Mouse (Mus musculus) kidney, embryonic 14.5 days (tissue): ENCODE data around the gene Hyal6. TPM values are rescaled to one million over a fixed set of nuclear protein-coding genes. Genes with fewer than 3 reads are reported as not detected.

ENCODE experiments used
- ATAC-seq: fragments of 200-750 bp; cut with Nextera tagmentation; 2 replicates; pipeline ENCODE4 v1.8.0; 2017; ENCODE audit warnings: moderate number of reproducible peaks, mild to moderate bottlenecking, moderate TSS enrichment, moderate library complexity; ENCODE audit not compliant: low FRiP score, low TSS enrichment
- H3K27ac ChIP-seq: fragments of 300-500 bp; sonication (generic); 2 replicates; pipeline ENCODE4 v1.5.1; 2014; ENCODE audit warnings: low read depth, mild to moderate bottlenecking, low read length, moderate library complexity, mixed read lengths
- H3K27me3 ChIP-seq: fragments of 300-500 bp; sonication (generic); 2 replicates; pipeline ENCODE4 v1.6.1; 2014; ENCODE audit warnings: mild to moderate bottlenecking, low read length; ENCODE audit not compliant: control insufficient read depth, insufficient read depth
- H3K36me3 ChIP-seq: fragments of 300-500 bp; sonication (generic); 2 replicates; pipeline ENCODE4 v1.6.1; 2014; ENCODE audit warnings: low read length, mixed read lengths; ENCODE audit not compliant: control insufficient read depth, insufficient read depth
- H3K4me1 ChIP-seq: fragments of 300-500 bp; sonication (generic); 2 replicates; pipeline ENCODE4 v1.6.1; 2014; ENCODE audit warnings: low read length, mixed read lengths; ENCODE audit not compliant: control insufficient read depth, insufficient read depth
- H3K4me2 ChIP-seq: fragments of 300-500 bp; sonication (generic); replicated peaks from 2 replicates; pipeline ENCODE4 v1.6.1; 2014; ENCODE audit warnings: low read depth, mild to moderate bottlenecking, low read length
- H3K4me3 ChIP-seq: fragments of 300-500 bp; sonication (generic); 2 replicates; pipeline ENCODE4 v1.5.1; 2014; ENCODE audit warnings: mild to moderate bottlenecking, low read length
- H3K9ac ChIP-seq: fragments of 300-500 bp; sonication (generic); 2 replicates; pipeline ENCODE4 v1.6.1; 2014; ENCODE audit warnings: low read depth, mild to moderate bottlenecking, low read length, moderate library complexity
- H3K9me3 ChIP-seq: fragments of 300-500 bp; sonication (generic); 2 replicates; pipeline ENCODE4 v1.6.1; 2016; ENCODE audit warnings: low read length; ENCODE audit not compliant: control insufficient read depth
- WGBS: fragments of 180-500 bp; shearing (Covaris S2); extraction: QIAGEN DNeasy Blood & Tissue Kit; methylation state at CpG from one replicate; pipeline ENCODE4 v1.1.7; 2014; 5-methylcytosine and 5-hydroxymethylcytosine counted together
- polyA plus RNA-seq: library from polyadenylated mRNA; unstranded; fragments of >200 nt; fragmentation: Nextera tagmentation; extraction: Ambion mirVana; gene quantifications from 2 replicates; pipeline ENCODE4 v1.2.1, GENCODE M21; 2014

Gene Hyal6
- 0.05 and 0.06 TPM in 2 replicates for polyA plus RNA-seq

GRCm38 (mm10) chr6:24732945-24733344 is at the start of gene Hyal6:
Gene Hyal6 (plus strand): TSS chr6:24733245.
- Histone ChIP-seq H3K4me3 (no peak within 1 kb of the TSS), H3K27ac (no peak within 1 kb of the TSS), H3K4me1 (no peaks in the 10 kb centered on the region), H3K4me2 (no peak within 1 kb of the TSS), H3K36me3 (no peaks in the 10 kb centered on the region), H3K27me3 (no peaks in the 10 kb centered on the region), H3K9ac (no peak within 1 kb of the TSS), H3K9me3 (no peaks in the 10 kb centered on the region)
- no peak for ATAC-seq
- WGBS, result 85% methylated on average over 3 of the region's 3 CpGs

- no peak overlapping the region for H3K4me3 ChIP-seq
- H3K36me3 ChIP-seq, result no peaks in the 10 kb centered on the region
- no peak for ATAC-seq
- no peaks in the 10 kb centered on the region for H3K27me3 ChIP-seq
- no peak overlapping the region for H3K9ac ChIP-seq
- H3K9me3 ChIP-seq, result no peaks in the 10 kb centered on the region
- H3K27ac ChIP-seq, result no peak overlapping the region
- 44% methylated on average over 1 of the region's 1 CpGs for WGBS
- H3K4me2 ChIP-seq, result no peak overlapping the region
- no peaks in the 10 kb centered on the region for H3K4me1 ChIP-seq
Observed at GRCm38 (mm10) chr6:24687871-24688270, 45.2 kb upstream of the Hyal6 start.

- Histone ChIP-seq H3K4me1 (no peaks in the 10 kb centered on the region), H3K9ac (no peak overlapping the region), H3K27me3 (no peaks in the 10 kb centered on the region), H3K4me3 (no peak overlapping the region), H3K36me3 (no peaks in the 10 kb centered on the region), H3K9me3 (no peaks in the 10 kb centered on the region), H3K27ac (no peak overlapping the region), H3K4me2 (no peak overlapping the region)
- 80% methylated on average over 11 of the region's 11 CpGs for WGBS
- no peak for ATAC-seq
Observed at GRCm38 (mm10) chr6:24694455-24695410, 38.3 kb upstream of the Hyal6 start.

- Histone ChIP-seq H3K9ac (no peak overlapping the region), H3K4me3 (no peak overlapping the region), H3K4me1 (no peaks in the 10 kb centered on the region), H3K4me2 (no peak overlapping the region), H3K9me3 (no peaks in the 10 kb centered on the region), H3K27ac (no peak overlapping the region), H3K36me3 (no peaks in the 10 kb centered on the region), H3K27me3 (no peaks in the 10 kb centered on the region)
- ATAC-seq, result no peak
- WGBS, result 76% methylated on average over 4 of the region's 4 CpGs
Observed at GRCm38 (mm10) chr6:24696117-24696516, 36.9 kb upstream of the Hyal6 start.

- Histone ChIP-seq H3K36me3 (no peaks in the 10 kb centered on the region), H3K9ac (no peak overlapping the region), H3K4me2 (no peak overlapping the region), H3K9me3 (no peaks in the 10 kb centered on the region), H3K27ac (no peak overlapping the region), H3K4me3 (no peak overlapping the region), H3K27me3 (no peaks in the 10 kb centered on the region), H3K4me1 (no peaks in the 10 kb centered on the region)
- WGBS, result 88% methylated on average over 5 of the region's 5 CpGs
- no peak for ATAC-seq
Observed at GRCm38 (mm10) chr6:24697216-24697615, 35.8 kb upstream of the Hyal6 start.

- Histone ChIP-seq H3K36me3 (no peaks in the 10 kb centered on the region), H3K4me3 (no peak overlapping the region), H3K9ac (no peak overlapping the region), H3K27ac (no peak overlapping the region), H3K27me3 (no peaks in the 10 kb centered on the region), H3K4me2 (no peak overlapping the region), H3K9me3 (no peaks in the 10 kb centered on the region), H3K4me1 (no peaks in the 10 kb centered on the region)
- ATAC-seq, result no peak
- 84% methylated on average over 5 of the region's 5 CpGs for WGBS
Observed at GRCm38 (mm10) chr6:24707090-24707489, 26.0 kb upstream of the Hyal6 start.

- H3K27me3 ChIP-seq, result no peaks in the 10 kb centered on the region
- no peaks in the 10 kb centered on the region for H3K36me3 ChIP-seq
- WGBS, result 67% methylated on average over 2 of the region's 2 CpGs
- no peak overlapping the region for H3K9ac ChIP-seq
- H3K9me3 ChIP-seq, result no peaks in the 10 kb centered on the region
- H3K4me3 ChIP-seq, result no peak overlapping the region
- no peak for ATAC-seq
- no peaks in the 10 kb centered on the region for H3K4me1 ChIP-seq
- H3K4me2 ChIP-seq, result no peak overlapping the region
- no peak overlapping the region for H3K27ac ChIP-seq
Observed at GRCm38 (mm10) chr6:24707499-24707898, 25.5 kb upstream of the Hyal6 start.

GRCm38 (mm10) chr6:24721317-24722099 is 11.5 kb upstream of the Hyal6 start:
- Histone ChIP-seq H3K27me3 (no peaks in the 10 kb centered on the region), H3K27ac (no peak overlapping the region), H3K4me1 (no peaks in the 10 kb centered on the region), H3K9me3 (no peaks in the 10 kb centered on the region), H3K36me3 (no peaks in the 10 kb centered on the region), H3K4me2 (no peak overlapping the region), H3K4me3 (no peak overlapping the region), H3K9ac (no peak overlapping the region)
- WGBS, result 33% methylated on average over 13 of the region's 13 CpGs
- no peak for ATAC-seq

GRCm38 (mm10) chr6:24728130-24728529 is 4.9 kb upstream of the Hyal6 start:
- no peak for ATAC-seq
- 81% methylated on average over 1 of the region's 1 CpGs for whole genome bisulfite sequencing
- Histone ChIP-seq H3K36me3 (no peaks in the 10 kb centered on the region), H3K9ac (no peak overlapping the region), H3K9me3 (no peaks in the 10 kb centered on the region), H3K27me3 (no peaks in the 10 kb centered on the region), H3K4me2 (no peak overlapping the region), H3K27ac (no peak overlapping the region), H3K4me3 (no peak overlapping the region), H3K4me1 (no peaks in the 10 kb centered on the region)
